Mouse (Mus musculus) bone marrow macrophage, adult 2 months (primary cell): ENCODE data around the gene Cend1. TPM values are rescaled to one million over a fixed set of nuclear protein-coding genes. Genes with fewer than 3 reads are reported as not detected.
"Not testable (repeated sequence)": the region's sequence is repeated elsewhere in the genome, so short reads cannot be mapped to it uniquely, and the experiment has no call there.

Source experiments
- H3K27ac ChIP-seq: 2 replicates; pipeline ENCODE4 v1.5.1; 2012; ENCODE audit warnings: low read depth, low read length; ENCODE audit not compliant: insufficient read depth
- H3K4me1 ChIP-seq: 2 replicates; pipeline ENCODE4 v1.6.1; 2012; ENCODE audit warnings: low read length; ENCODE audit not compliant: control insufficient read depth, insufficient read depth
- H3K4me3 ChIP-seq: 2 replicates; pipeline ENCODE4 v1.5.1; 2012; ENCODE audit warnings: mild to moderate bottlenecking, low read length, moderate library complexity; ENCODE audit not compliant: insufficient read depth
- CTCF ChIP-seq: IDR thresholded peaks from 2 replicates; pipeline ENCODE4 v1.5.1; 2012; ENCODE audit warnings: low read depth, mild to moderate bottlenecking, low read length, moderate library complexity
- POLR2A ChIP-seq: IDR thresholded peaks from 2 replicates; pipeline ENCODE4 v1.6.1; 2012; ENCODE audit warnings: mild to moderate bottlenecking, low read depth, low read length, borderline replicate concordance
- polyA plus RNA-seq: library from polyadenylated mRNA; stranded (reverse); fragments of >200 nt; gene quantifications from 2 replicates; pipeline ENCODE4 v1.2.4, GENCODE M21; 2012; ENCODE audit not compliant: missing spikeins, insufficient read depth, insufficient read length

Gene Cend1
- polyA plus RNA-seq, 1 experiment, result not detected

GRCm38 (mm10) chr7:141416144-141416841 lies 13.0 kb downstream of the Cend1 start:
- no peak overlapping the region for H3K27ac ChIP-seq
- TF ChIP-seq POLR2A, result no peak
- TF ChIP-seq CTCF, result no peak
- no peak overlapping the region for H3K4me3 ChIP-seq
- peaks cover 10% of the 10 kb centered on the region for H3K4me1 ChIP-seq

DNA sequence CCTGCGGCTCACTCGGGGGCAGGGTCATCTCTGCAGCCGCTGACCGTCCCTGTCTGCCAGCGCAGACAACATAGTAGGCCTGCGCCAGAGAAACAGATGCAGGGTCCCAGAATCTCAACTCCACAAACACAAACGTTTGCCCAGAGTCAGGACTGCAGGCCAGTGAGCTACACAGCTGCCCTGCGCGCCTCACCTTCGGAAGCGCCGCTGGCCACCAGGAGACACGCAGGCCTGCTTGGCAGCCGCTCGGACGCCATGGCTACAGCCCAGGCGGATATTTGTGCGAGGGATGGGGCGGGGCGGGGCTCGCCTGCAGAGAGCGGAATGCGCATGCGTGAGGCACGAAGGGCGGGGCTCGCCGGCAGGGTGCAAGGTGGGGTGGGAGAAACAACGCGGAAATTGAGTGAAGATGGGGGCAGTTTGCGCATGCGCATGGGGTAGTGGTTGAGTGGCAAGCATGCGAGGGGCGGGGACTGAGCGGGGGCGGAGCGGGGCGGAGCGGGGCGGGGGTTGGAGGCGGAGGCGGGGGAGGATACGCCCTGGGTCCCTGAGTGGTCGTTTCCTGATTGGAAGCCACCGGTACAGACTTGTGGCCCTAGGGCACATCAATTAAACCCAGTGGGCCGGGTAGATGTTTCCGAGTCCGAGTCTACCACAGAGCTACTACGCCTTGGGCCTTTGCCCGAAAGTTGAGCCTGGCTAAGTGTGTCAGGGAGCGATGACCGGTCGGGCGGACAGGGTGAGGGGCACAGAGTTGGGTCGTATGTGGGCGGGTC lies 15.3 kb downstream of the Cend1 start, which contains the start of gene Gatd1:
Gene Gatd1, minus strand, starts transcription at position 328 of the 776 bp plus-strand sequence.
- H3K4me3 ChIP-seq, result peak within 1 kb of the TSS; percentile 98
- peak within 1 kb of the TSS; percentile 52 for H3K27ac ChIP-seq
- H3K4me1 ChIP-seq, result peaks cover 13% of the 10 kb centered on the region
- TF ChIP-seq POLR2A, result no peak; the same call in 1 of the 2 replicates
- no peak for TF ChIP-seq CTCF

DNA sequence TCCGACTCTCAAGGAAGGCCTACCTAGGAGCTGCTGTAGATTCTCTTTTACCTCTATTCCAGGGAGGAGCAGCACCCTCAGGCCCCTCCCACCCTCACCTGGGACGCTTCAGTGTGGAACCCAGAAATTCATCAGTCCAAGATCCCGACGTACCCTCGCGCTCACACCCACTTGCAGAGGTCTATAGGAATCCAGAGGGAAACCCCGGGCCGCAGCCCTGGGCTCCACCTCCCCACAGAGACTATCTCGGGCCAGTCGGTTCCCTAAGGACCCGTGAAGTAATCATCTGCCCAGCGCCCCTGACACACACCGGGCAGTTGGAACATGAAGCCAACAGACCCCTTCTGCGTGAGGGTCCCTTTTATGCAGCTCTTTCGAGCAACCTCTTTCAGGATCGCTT lies 16.0 kb downstream of the Cend1 start:
- Histone ChIP-seq H3K27ac (peak overlapping the region; percentile 52), H3K4me3 (peak overlapping the region; percentile 98), H3K4me1 (peaks cover 9% of the 10 kb centered on the region)
- TF ChIP-seq CTCF (no peak), POLR2A (no peak)

DNA sequence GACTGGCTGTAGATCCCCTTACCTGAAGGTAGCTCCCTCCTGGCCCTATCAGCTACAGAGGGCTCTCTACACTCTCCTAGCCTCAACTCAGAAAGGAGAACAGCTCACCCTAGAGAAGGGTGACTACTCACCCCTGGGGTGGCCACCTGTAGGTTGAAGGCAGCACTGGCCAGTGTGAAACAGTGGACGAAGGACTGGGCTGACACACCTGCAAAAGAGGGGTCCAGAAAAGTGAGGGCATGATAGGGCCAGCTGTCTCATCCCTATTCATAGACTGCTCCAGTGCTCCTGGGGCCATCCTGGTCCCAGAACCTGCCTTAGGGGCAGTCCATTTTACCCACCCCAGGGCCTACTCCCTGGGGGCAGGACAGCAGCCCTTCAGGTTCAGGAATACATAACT lies 17.6 kb downstream of the Cend1 start:
- peaks cover 9% of the 10 kb centered on the region for H3K4me1 ChIP-seq
- no peak overlapping the region for H3K27ac ChIP-seq
- H3K4me3 ChIP-seq, result no peak overlapping the region
- TF ChIP-seq POLR2A, result no peak
- no peak for TF ChIP-seq CTCF

- H3K4me3 ChIP-seq, result no peak overlapping the region
Observed at GRCm38 (mm10) chr7:141410631-141411030, 18.7 kb downstream of the Cend1 start.

DNA sequence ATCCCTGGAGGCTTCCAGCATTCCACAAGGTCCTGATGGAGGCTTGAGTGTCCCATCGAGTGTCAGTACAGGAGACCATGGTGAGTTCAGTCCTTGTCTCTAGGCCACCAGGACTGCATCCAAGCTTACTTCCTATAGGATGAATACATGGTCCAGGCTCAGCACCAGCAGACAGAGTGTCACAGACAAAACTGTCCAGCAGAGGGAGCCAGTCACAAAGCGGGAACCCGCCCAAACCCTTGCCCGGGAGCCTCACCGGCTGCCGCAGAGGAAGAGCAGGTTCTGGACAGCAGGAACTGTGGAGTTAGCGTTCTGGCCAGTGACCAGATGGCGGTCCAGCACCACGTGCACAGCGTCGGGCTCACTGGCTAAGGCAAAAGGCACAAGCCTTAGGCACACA lies 20.5 kb downstream of the Cend1 start:
- TF ChIP-seq CTCF (peak; percentile 39; the same call in 1 of the 2 replicates), POLR2A (no peak)
- H3K27ac ChIP-seq, result no peak overlapping the region
- peaks cover 4% of the 10 kb centered on the region for H3K4me1 ChIP-seq
- H3K4me3 ChIP-seq, result no peak overlapping the region

More at GRCm38 (mm10) chr7:141410631-141411030, 18.7 kb downstream of the Cend1 start:
- TF ChIP-seq POLR2A (no peak), CTCF (no peak)
- Histone ChIP-seq H3K27ac (no peak overlapping the region), H3K4me1 (peaks cover 9% of the 10 kb centered on the region)

GRCm38 (mm10) chr7:141407670-141408069 lies 21.6 kb downstream of the Cend1 start:
- not testable (repeated sequence) for H3K4me1 ChIP-seq, H3K27ac ChIP-seq

DNA sequence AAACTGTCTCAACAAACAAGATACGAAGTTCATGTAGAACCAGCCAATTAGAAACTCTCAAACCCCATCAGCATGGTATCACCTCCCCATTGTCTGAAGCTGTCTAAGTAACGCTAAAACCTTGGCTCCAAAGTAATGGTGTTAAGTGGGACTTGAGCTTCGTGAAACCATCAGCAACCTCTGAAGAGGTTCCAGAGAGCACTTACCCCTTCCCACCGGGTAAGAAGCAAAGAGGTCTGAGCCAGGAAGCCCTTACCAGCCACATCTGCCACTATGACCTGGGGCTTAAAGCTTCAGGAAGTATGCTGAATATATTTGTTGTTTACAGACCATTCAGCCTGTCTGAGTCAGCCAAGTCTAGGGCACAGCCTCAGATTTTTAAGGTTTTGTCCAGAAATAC lies 23.8 kb downstream of the Cend1 start:
- H3K27ac ChIP-seq, result no peak overlapping the region
- H3K4me3 ChIP-seq, result no peak overlapping the region
- peaks cover 4% of the 10 kb centered on the region for H3K4me1 ChIP-seq
- TF ChIP-seq CTCF (no peak), POLR2A (no peak)

More at GRCm38 (mm10) chr7:141407670-141408069, 21.6 kb downstream of the Cend1 start:
- not testable (repeated sequence) for H3K4me3 ChIP-seq

DNA sequence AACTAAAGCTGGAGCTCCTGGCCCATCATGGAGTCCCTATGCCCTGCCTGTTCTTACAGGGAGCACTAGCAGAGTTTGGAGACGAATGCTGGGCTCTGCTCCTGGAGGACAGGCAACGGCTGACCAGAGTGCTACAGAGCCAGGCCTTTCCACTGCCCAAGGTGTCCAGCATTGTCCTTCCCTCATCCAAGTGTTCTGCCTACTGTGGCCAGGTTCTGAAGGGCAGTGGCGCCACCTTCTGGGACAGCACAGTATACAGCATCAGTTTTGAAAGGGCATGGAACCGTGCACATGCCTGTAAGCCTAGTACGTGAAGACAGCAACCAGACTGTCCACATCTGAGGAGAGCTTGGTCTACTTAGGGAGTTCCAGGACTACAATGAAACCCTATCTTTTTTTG lies 26.0 kb downstream of the Cend1 start:
- TF ChIP-seq CTCF (peak; percentile 48; the same call in 1 of the 2 replicates), POLR2A (no peak)
- Histone ChIP-seq H3K27ac (no peak overlapping the region), H3K4me3 (no peak overlapping the region), H3K4me1 (no peaks in the 10 kb centered on the region)

- no peak overlapping the region for H3K4me3 ChIP-seq
- H3K4me1 ChIP-seq, result peaks cover 14% of the 10 kb centered on the region
- no peak overlapping the region for H3K27ac ChIP-seq
- no peak for TF ChIP-seq CTCF
- TF ChIP-seq POLR2A, result no peak
Observed at GRCm38 (mm10) chr7:141395348-141395747, 33.9 kb downstream of the Cend1 start.
